ENCODE assay signal across 8 mouse cellular contexts in genomic region chr15:68362081-68363057, GRCm38 (mm10).
DNase-seq lines count a peak whose midpoint lies in the region; ATAC-seq and TF ChIP-seq lines count a peak whose summit lies in the region.

No protein-coding gene starts in this region.

- no peaks in the 10 kb centered on the region for H3K36me3 ChIP-seq in limb, embryonic 12.5 days
- H3K36me3 ChIP-seq in midbrain, embryonic 13.5 days = no peaks in the 10 kb centered on the region

- H3K4me2 ChIP-seq in limb, embryonic 12.5 days = peak overlapping the region; percentile 77
- peak overlapping the region; percentile 87 for H3K4me2 ChIP-seq in midbrain, embryonic 13.5 days (replicated peaks)

- no peaks in the 10 kb centered on the region for H3K9me3 ChIP-seq in limb, embryonic 12.5 days
- H3K9me3 ChIP-seq in midbrain, embryonic 13.5 days = no peaks in the 10 kb centered on the region

- peak overlapping the region; percentile 51; the same call in 1 of the 2 replicates for H3K27ac ChIP-seq in cortical plate, adult 2 months (ENCODE audit: insufficient read depth, low read length)
- peak overlapping the region; percentile 86 for H3K27ac ChIP-seq in limb, embryonic 12.5 days
- H3K27ac ChIP-seq in midbrain, embryonic 13.5 days = peak overlapping the region; percentile 94

- H3K27me3 ChIP-seq in limb, embryonic 12.5 days = no peaks in the 10 kb centered on the region
- H3K27me3 ChIP-seq in midbrain, embryonic 13.5 days = no peaks in the 10 kb centered on the region

- ATAC-seq in limb, embryonic 12.5 days (ENCODE audit: insufficient number of reproducible peaks, insufficient read depth, low FRiP score, low TSS enrichment, low read depth) = peak; percentile 67
- peak; percentile 57 for ATAC-seq in midbrain, embryonic 13.5 days

- peaks cover 2% of the 10 kb centered on the region for H3K4me1 ChIP-seq in cortical plate, adult 2 months (ENCODE audit: control insufficient read depth, insufficient read depth, low read length)
- peaks cover 9% of the 10 kb centered on the region for H3K4me1 ChIP-seq in limb, embryonic 12.5 days (replicated peaks)
- peaks cover 16% of the 10 kb centered on the region for H3K4me1 ChIP-seq in midbrain, embryonic 13.5 days (replicated peaks)

- peak overlapping the region; percentile 84 for H3K9ac ChIP-seq in limb, embryonic 12.5 days (replicated peaks)
- H3K9ac ChIP-seq in midbrain, embryonic 13.5 days (replicated peaks) = peak overlapping the region; percentile 86

- no peak for TF ChIP-seq CTCF in cortical plate, adult 2 months (IDR thresholded peaks at IDR 0.05; ENCODE audit: extremely low read depth, insufficient read depth, low read length)

- under 1% methylated on average over 108 of the region's 121 CpGs for WGBS in limb, embryonic 12.5 days
- WGBS in midbrain, embryonic 13.5 days = under 1% methylated on average over 74 of the region's 121 CpGs

- TF ChIP-seq POLR2A in cortical plate, adult 2 months (IDR thresholded peaks at IDR 0.05; ENCODE audit: extremely low read depth, insufficient read depth, low read length) = no peak

- peak overlapping the region; percentile 28 for H3K4me3 ChIP-seq in cortical plate, adult 2 months (ENCODE audit: insufficient read depth, low read length)
- H3K4me3 ChIP-seq in limb, embryonic 12.5 days (replicated peaks) = peak overlapping the region; percentile 80
- H3K4me3 ChIP-seq in midbrain, embryonic 13.5 days (replicated peaks) = peak overlapping the region; percentile 76

- intact Hi-C loops in gastrocnemius, postnatal 14 days (cut with DNase I; ENCODE audit: low total_unique reads) = loop anchor here (5.0 kb wide), 1 partner anchor 100 kb away; no protein-coding TSS in a partner anchor

- DNase-seq in layer of hippocampus, adult 18-20 months (ENCODE audit: low spot score in 2 of 2) = peak; percentile 7 to 11
- DNase-seq in layer of hippocampus, adult 9-10 months (ENCODE audit: low spot score) = no peak
- DNase-seq in gastrocnemius, postnatal 14 days = peak; percentile 65
- peak; percentile 68 for DNase-seq in induced T-regulatory cell, adult 2 months (ENCODE audit: low read depth)
- peak; percentile 54 for DNase-seq in spleen, postnatal 10 days (ENCODE audit: low spot score in 2 of 2)

Comparison
In these comparisons a context has a peak if more than half of its experiments do, and no peak if none do; other contexts are left out.
1. H3K4me3 ChIP-seq: peak in every context shown above with its lines; median percentile 80 in limb, embryonic 12.5 days; 76 in midbrain, embryonic 13.5 days; 28 in cortical plate, adult 2 months.